Mouse (Mus musculus): ENCODE measurements at regions not wholly inside any gene's neighbourhood (a gene's known extent, or its start where the extent isn't known, plus 50 kb on each side); places are given as distances from the start of the nearest gene placed in this dataset.

DNA sequence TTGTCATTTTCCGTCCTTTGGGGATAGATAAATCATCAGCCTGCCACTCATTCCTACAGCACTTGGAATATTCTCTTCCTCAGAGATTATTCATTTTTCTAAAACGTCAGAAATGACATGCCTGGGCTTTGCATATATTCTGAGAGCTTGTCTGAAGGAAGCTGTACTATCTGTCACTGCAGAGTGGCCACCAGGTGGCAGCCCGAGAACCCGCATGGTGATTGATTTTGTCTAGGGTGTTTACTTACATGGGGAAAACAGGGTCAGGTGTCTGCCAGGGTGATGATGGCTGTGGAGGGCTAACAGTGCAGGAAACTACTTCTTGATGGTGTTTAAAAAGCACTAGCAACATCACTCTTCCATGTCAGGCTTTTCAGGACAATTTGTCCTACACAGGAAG, 80.7 kb upstream of the 4933412E24Rik start:
- Histone ChIP-seq H3K4me1 (ENCODE audit: control insufficient read depth in 1 of 2, insufficient read depth in 2 of 2) (peaks cover 5 to 23% of the 10 kb centered on the region in 2 experiments; a peak in 3 of 4 replicates), H3K27me3 (replicated peaks) (no peaks in the 10 kb centered on the region), H3K4me3 (replicated peaks in 1 of 3; ENCODE audit: low read depth in 2 of 3, low read length in 2 of 3, poor library complexity in 1 of 3) (no peak overlapping the region), H3K9me3 (replicated peaks; ENCODE audit: low read length) (no peaks in the 10 kb centered on the region), H3K9ac (ENCODE audit: insufficient read depth, low read depth) (no peak overlapping the region), H3K36me3 (replicated peaks in 1 of 2; ENCODE audit: control insufficient read depth in 1 of 2, insufficient read depth in 1 of 2, low read length in 1 of 2) (no peaks in the 10 kb centered on the region), H3K27ac (ENCODE audit: insufficient read depth, low read depth) (no peak overlapping the region), H3K79me2 (replicated peaks; ENCODE audit: control insufficient read depth, extremely low read depth, insufficient read depth, poor library complexity, severe bottlenecking) (no peaks in the 10 kb centered on the region), H3K4me2 (ENCODE audit: insufficient read depth, low read depth, poor library complexity, severe bottlenecking) (no peak overlapping the region)
- in situ Hi-C loops (cut with MboI; ENCODE audit: low pct_ligation_motif_present, low pct_unique_long_range_greater_than_20kb, low sequenced_read_pairs): no loop called here
- DNase-seq (ENCODE audit: extremely low read depth): peak; percentile 72
- dilution Hi-C loops (cut with MboI; ENCODE audit: extremely low pct_ligation_motif_present, extremely low pct_unique_long_range_greater_than_20kb, low sequenced_read_pairs): no loop called here
- TF ChIP-seq UBTF (IDR thresholded peaks at IDR 0.05; ENCODE audit: low read depth, low read length) (no peak), CTCF (conservative IDR thresholded peaks at IDR 0.05 in 1 of 2, IDR thresholded peaks at IDR 0.05 in 1 of 2; ENCODE audit: low read depth in 2 of 2, low read length in 2 of 2) (peak; percentile 78 to 90), ZC3H11A (IDR thresholded peaks at IDR 0.05; ENCODE audit: low read depth, low read length) (peak; percentile 84), SIN3A (IDR thresholded peaks at IDR 0.05; ENCODE audit: low read length) (no peak), RAD21 (IDR thresholded peaks at IDR 0.05; ENCODE audit: low read depth, low read length) (peak; percentile 90), SMC3 (IDR thresholded peaks at IDR 0.05; ENCODE audit: low read depth, low read length) (peak; percentile 98), MAX (IDR thresholded peaks at IDR 0.05; ENCODE audit: low read length) (0 out of 2 replicates have a peak, but pooled peaks have one; percentile 8)

DNA sequence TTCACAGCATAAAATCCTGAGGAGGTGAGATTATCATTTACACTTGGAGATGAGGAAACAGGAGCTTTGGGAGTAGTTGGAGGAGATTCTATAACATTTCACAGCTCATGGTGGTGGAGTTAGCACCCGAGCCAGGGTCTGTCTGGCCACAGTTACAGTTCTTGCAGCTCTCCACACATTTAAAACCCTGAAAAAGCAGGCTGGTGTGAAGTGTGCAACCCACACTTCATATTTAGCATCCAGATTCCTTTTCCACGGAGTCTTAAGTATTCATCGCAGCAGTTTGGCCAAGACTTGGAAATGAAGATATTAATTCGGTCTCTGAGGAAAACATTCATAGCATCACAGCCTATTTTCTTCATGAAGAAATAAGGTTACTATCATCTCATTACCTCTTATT, 79.7 kb upstream of the 4933412E24Rik start:
- H3K4me2 ChIP-seq (ENCODE audit: insufficient read depth, low read depth, poor library complexity, severe bottlenecking): no peak overlapping the region
- no peak overlapping the region for H3K27ac ChIP-seq (ENCODE audit: insufficient read depth, low read depth)
- no peaks in the 10 kb centered on the region for H3K27me3 ChIP-seq (replicated peaks)
- no peaks in the 10 kb centered on the region for H3K36me3 ChIP-seq (replicated peaks in 1 of 2; ENCODE audit: control insufficient read depth in 1 of 2, insufficient read depth in 1 of 2, low read length in 1 of 2)
- no peaks in the 10 kb centered on the region for H3K9me3 ChIP-seq (replicated peaks; ENCODE audit: low read length)
- dilution Hi-C loops (cut with MboI; ENCODE audit: extremely low pct_ligation_motif_present, extremely low pct_unique_long_range_greater_than_20kb, low sequenced_read_pairs): no loop called here
- TF ChIP-seq ZMIZ1 (IDR thresholded peaks at IDR 0.05; ENCODE audit: low read depth, low read length) (no peak), MXI1 (IDR thresholded peaks at IDR 0.05; ENCODE audit: low read depth, low read length) (no peak), RCOR1 (conservative IDR thresholded peaks at IDR 0.05; ENCODE audit: low read depth, low read length) (no peak), ETS1 (conservative IDR thresholded peaks at IDR 0.05; ENCODE audit: low read depth, low read length) (no peak), IRF4 (IDR thresholded peaks at IDR 0.05; ENCODE audit: low read depth, low read length) (no peak), MYC (IDR thresholded peaks at IDR 0.05; ENCODE audit: low read depth, low read length) (no peak), PAX5 (IDR thresholded peaks at IDR 0.05; ENCODE audit: low read length) (no peak), KAT2A (IDR thresholded peaks at IDR 0.05; ENCODE audit: insufficient replicate concordance, low read length) (no peak)
- no peak for DNase-seq (ENCODE audit: extremely low read depth)
- no peak overlapping the region for H3K9ac ChIP-seq (ENCODE audit: insufficient read depth, low read depth)
- no peaks in the 10 kb centered on the region for H3K79me2 ChIP-seq (replicated peaks; ENCODE audit: control insufficient read depth, extremely low read depth, insufficient read depth, poor library complexity, severe bottlenecking)
- H3K4me3 ChIP-seq (replicated peaks in 1 of 3; ENCODE audit: low read depth in 2 of 3, low read length in 2 of 3, poor library complexity in 1 of 3): no peak overlapping the region
- H3K4me1 ChIP-seq (ENCODE audit: control insufficient read depth in 1 of 2, insufficient read depth in 2 of 2): peaks cover 3 to 15% of the 10 kb centered on the region in 2 experiments; a peak in 3 of 4 replicates
- in situ Hi-C loops (cut with MboI; ENCODE audit: low pct_ligation_motif_present, low pct_unique_long_range_greater_than_20kb, low sequenced_read_pairs): no loop called here

DNA sequence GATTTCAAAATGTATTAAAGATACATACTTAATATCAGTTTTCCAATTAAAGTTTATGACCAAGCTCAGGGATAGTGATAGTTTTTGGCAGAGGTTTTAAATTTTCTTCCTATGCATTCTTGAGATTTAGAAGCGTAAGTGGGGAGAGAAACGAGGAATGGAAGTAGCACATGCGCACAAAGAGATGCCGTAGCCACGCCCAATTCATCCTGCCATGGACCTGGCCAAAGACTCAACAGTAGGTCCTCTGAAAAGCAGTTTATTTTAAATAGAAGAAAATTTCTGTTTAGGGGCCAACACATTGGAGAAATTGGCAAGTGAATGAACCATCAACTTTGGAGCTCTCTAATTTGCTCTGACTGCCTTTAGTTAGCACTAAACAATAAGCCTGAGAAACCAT, 73.5 kb upstream of the 4933412E24Rik start:
- Histone ChIP-seq H3K79me2 (replicated peaks; ENCODE audit: control insufficient read depth, extremely low read depth, insufficient read depth, poor library complexity, severe bottlenecking) (no peaks in the 10 kb centered on the region), H3K4me2 (ENCODE audit: insufficient read depth, low read depth, poor library complexity, severe bottlenecking) (no peak overlapping the region), H3K9ac (ENCODE audit: insufficient read depth, low read depth) (no peak overlapping the region), H3K27me3 (replicated peaks) (no peaks in the 10 kb centered on the region), H3K9me3 (replicated peaks; ENCODE audit: low read length) (no peaks in the 10 kb centered on the region), H3K4me1 (ENCODE audit: control insufficient read depth in 1 of 2, insufficient read depth in 2 of 2) (no peaks in the 10 kb centered on the region), H3K4me3 (replicated peaks in 1 of 3; ENCODE audit: low read depth in 2 of 3, low read length in 2 of 3, poor library complexity in 1 of 3) (no peak overlapping the region), H3K36me3 (replicated peaks in 1 of 2; ENCODE audit: control insufficient read depth in 1 of 2, insufficient read depth in 1 of 2, low read length in 1 of 2) (no peaks in the 10 kb centered on the region), H3K27ac (ENCODE audit: insufficient read depth, low read depth) (no peak overlapping the region)
- in situ Hi-C loops (cut with MboI; ENCODE audit: low pct_ligation_motif_present, low pct_unique_long_range_greater_than_20kb, low sequenced_read_pairs) (no loop called here), dilution Hi-C loops (cut with MboI; ENCODE audit: extremely low pct_ligation_motif_present, extremely low pct_unique_long_range_greater_than_20kb, low sequenced_read_pairs) (no loop called here)
- DNase-seq (ENCODE audit: extremely low read depth): no peak
- no peak for TF ChIP-seq EP300 (IDR thresholded peaks at IDR 0.05; ENCODE audit: low read length)
- TF ChIP-seq CTCF (conservative IDR thresholded peaks at IDR 0.05 in 1 of 2, IDR thresholded peaks at IDR 0.05 in 1 of 2; ENCODE audit: low read depth in 2 of 2, low read length in 2 of 2): no peak
- TF ChIP-seq POLR2AphosphoS2 (IDR thresholded peaks at IDR 0.05; ENCODE audit: low read depth, low read length): no peak
- no peak for TF ChIP-seq BHLHE40 (IDR thresholded peaks at IDR 0.05; ENCODE audit: low read depth, low read length)
- no peak for TF ChIP-seq MAX (IDR thresholded peaks at IDR 0.05; ENCODE audit: low read length)
- TF ChIP-seq KAT2A (IDR thresholded peaks at IDR 0.05; ENCODE audit: insufficient replicate concordance, low read length): no peak
- no peak for TF ChIP-seq ZKSCAN1 (IDR thresholded peaks at IDR 0.05; ENCODE audit: borderline replicate concordance, low read depth, low read length)
- TF ChIP-seq UBTF (IDR thresholded peaks at IDR 0.05; ENCODE audit: low read depth, low read length): no peak
- no peak for TF ChIP-seq MAZ (IDR thresholded peaks at IDR 0.05; ENCODE audit: low read depth, low read length)
- TF ChIP-seq GABPA (IDR thresholded peaks at IDR 0.05; ENCODE audit: insufficient replicate concordance, low read depth, low read length): no peak
- TF ChIP-seq ELF1 (IDR thresholded peaks at IDR 0.05; ENCODE audit: low read depth, low read length): no peak
- TF ChIP-seq ZNF384 (IDR thresholded peaks at IDR 0.05; ENCODE audit: low read depth, low read length): no peak
- no peak for TF ChIP-seq TCF12 (IDR thresholded peaks at IDR 0.05; ENCODE audit: low read depth, low read length)
- no peak for TF ChIP-seq RCOR1 (conservative IDR thresholded peaks at IDR 0.05; ENCODE audit: low read depth, low read length)
- no peak for TF ChIP-seq CHD1 (IDR thresholded peaks at IDR 0.05; ENCODE audit: low read depth, low read length)
- TF ChIP-seq ZMIZ1 (IDR thresholded peaks at IDR 0.05; ENCODE audit: low read depth, low read length): no peak
- no peak for TF ChIP-seq USF1 (IDR thresholded peaks at IDR 0.05; ENCODE audit: low read depth, low read length)
